Mouse (Mus musculus) cerebellum, adult 2 months (tissue): ENCODE measurements around the gene Grifin.

Experiments used
- CTCF ChIP-seq: fragments of 200-500 bp; IDR thresholded peaks from 2 replicates; pipeline ENCODE4 v1.5.1; 2011; ENCODE audit warnings: low read depth, mild to moderate bottlenecking, control low read depth, low read length, moderate library complexity, borderline replicate concordance; ENCODE audit not compliant: insufficient read depth
- POLR2A ChIP-seq: fragments of 200-500 bp; IDR thresholded peaks from 2 replicates; pipeline ENCODE4 v1.6.1; 2011; ENCODE audit warnings: low read length, control low read depth, borderline replicate concordance; ENCODE audit not compliant: insufficient read depth

- no peak for TF ChIP-seq CTCF
- TF ChIP-seq POLR2A: no peak
Measured at GRCm38 (mm10) chr5:140612191-140612590, 47.3 kb upstream of the Grifin start.
